Mouse (Mus musculus) gastrocnemius, postnatal 10 days (tissue): Measurements from ENCODE around the gene Slc38a1. TPM values are rescaled to one million over a fixed set of nuclear protein-coding genes. Genes with fewer than 3 reads are reported as not detected.

Source experiments
- DNase-seq: peaks from one replicate; pipeline ENCODE4 v3.0.0; 2021; ENCODE audit warnings: mixed read lengths
- long read RNA-seq, 2 experiments: library from polyadenylated mRNA; stranded (forward); transcript quantifications; one replicate each; pipeline ENCODE4 v2.0.0; 2021
- total RNA-seq, 2 experiments: library from RNA; stranded (reverse); gene quantifications; 2 replicates each; pipeline ENCODE4 v1.2.3; 2021

Gene Slc38a1
- 1 to 10 TPM; 6.9 to 9.3 TPM for total RNA-seq
- long read RNA-seq, experiment 1, full-length matches to known transcripts: 4 of 5 reads
- long read RNA-seq, experiment 1, partial matches to known transcripts: 1 of 5 reads
- long read RNA-seq, experiment 1, other reads (novel, unspliced or antisense): 0 of 5 reads
- long read RNA-seq, experiment 2, full-length matches to known transcripts: 3 of 4 reads
- long read RNA-seq, experiment 2, partial matches to known transcripts: 0 of 4 reads
- long read RNA-seq, experiment 2, other reads (novel, unspliced or antisense): 1 of 4 reads

- peak; percentile 46 for DNase-seq
Measured at GRCm38 (mm10) chr15:96642436-96643405, at the start of gene Slc38a1. Slc38a1 (minus strand) TSS chr15:96642913.

GRCm38 (mm10) chr15:96692401-96692800, 49.7 kb upstream of the Slc38a1 start:
- no peak for DNase-seq

- no peak for DNase-seq
Measured at GRCm38 (mm10) chr15:96691381-96691780, 48.7 kb upstream of the Slc38a1 start.

- no peak for DNase-seq
Measured at GRCm38 (mm10) chr15:96690829-96691228, 48.1 kb upstream of the Slc38a1 start.

- DNase-seq: no peak
Measured at GRCm38 (mm10) chr15:96689919-96690318, 47.2 kb upstream of the Slc38a1 start.

GRCm38 (mm10) chr15:96688784-96689318, 46.1 kb upstream of the Slc38a1 start:
- DNase-seq: no peak

GRCm38 (mm10) chr15:96688036-96688435, 45.3 kb upstream of the Slc38a1 start:
- no peak for DNase-seq

- no peak for DNase-seq
Measured at GRCm38 (mm10) chr15:96687366-96687765, 44.7 kb upstream of the Slc38a1 start.

- no peak for DNase-seq
Measured at GRCm38 (mm10) chr15:96686201-96687159, 43.8 kb upstream of the Slc38a1 start.

- DNase-seq: no peak
Measured at GRCm38 (mm10) chr15:96685273-96685672, 42.6 kb upstream of the Slc38a1 start.

GRCm38 (mm10) chr15:96684132-96684830, 41.6 kb upstream of the Slc38a1 start:
- peak; percentile 41 for DNase-seq

GRCm38 (mm10) chr15:96678871-96679773, 36.4 kb upstream of the Slc38a1 start:
- DNase-seq: no peak

GRCm38 (mm10) chr15:96676518-96676917, 33.8 kb upstream of the Slc38a1 start:
- DNase-seq: peak; percentile 45

- no peak for DNase-seq
Measured at GRCm38 (mm10) chr15:96675744-96676143, 33.0 kb upstream of the Slc38a1 start.

- no peak for DNase-seq
Measured at GRCm38 (mm10) chr15:96675055-96675454, 32.3 kb upstream of the Slc38a1 start.

GRCm38 (mm10) chr15:96674089-96674488, 31.4 kb upstream of the Slc38a1 start:
- DNase-seq: no peak

- DNase-seq: no peak
Measured at GRCm38 (mm10) chr15:96669721-96670120, 27.0 kb upstream of the Slc38a1 start.

GRCm38 (mm10) chr15:96666663-96667062, 23.9 kb upstream of the Slc38a1 start:
- peak; percentile 60 for DNase-seq

GRCm38 (mm10) chr15:96665889-96666288, 23.2 kb upstream of the Slc38a1 start:
- peak; percentile 61 for DNase-seq

- no peak for DNase-seq
Measured at GRCm38 (mm10) chr15:96660590-96661141, 18.0 kb upstream of the Slc38a1 start.
